In genomic region chrX:93069569-93070289, GRCm38 (mm10) we compare ENCODE assay signal across 8 mouse cellular contexts.
A peak's percentile ranks its signal among the peaks of the same experiment; 100 is the strongest.
DNase-seq lines count a peak whose midpoint lies in the region; ATAC-seq and TF ChIP-seq lines count a peak whose summit lies in the region.

No protein-coding gene starts in this region.

- WGBS in liver, embryonic 12.5 days (ENCODE audit: insufficient replicate concordance): 10% methylated on average over 13 of the region's 13 CpGs
- WGBS in intestine, postnatal 0 days: 16% methylated on average over 13 of the region's 13 CpGs
- WGBS in midbrain, embryonic 11.5 days: 14% methylated on average over 13 of the region's 13 CpGs

- H3K4me3 ChIP-seq in liver, embryonic 12.5 days: no peak overlapping the region
- H3K4me3 ChIP-seq in intestine, postnatal 0 days (ENCODE audit: low read depth, low read length): no peak overlapping the region
- no peak overlapping the region for H3K4me3 ChIP-seq in midbrain, embryonic 11.5 days (ENCODE audit: low read depth, low read length)

- no peaks in the 10 kb centered on the region for H3K9me3 ChIP-seq in liver, embryonic 12.5 days (replicated peaks)
- no peaks in the 10 kb centered on the region for H3K9me3 ChIP-seq in intestine, postnatal 0 days (ENCODE audit: control insufficient read depth)
- no peaks in the 10 kb centered on the region for H3K9me3 ChIP-seq in midbrain, embryonic 11.5 days (ENCODE audit: control insufficient read depth, low read length)

- TF ChIP-seq CTCF in intestine, postnatal 0 days (IDR thresholded peaks at IDR 0.05; ENCODE audit: low read depth): peak; percentile 76

- H3K36me3 ChIP-seq in liver, embryonic 12.5 days: no peaks in the 10 kb centered on the region
- H3K36me3 ChIP-seq in intestine, postnatal 0 days (ENCODE audit: control insufficient read depth, insufficient read depth): no peaks in the 10 kb centered on the region
- H3K36me3 ChIP-seq in midbrain, embryonic 11.5 days (ENCODE audit: control insufficient read depth, insufficient read depth, low read length): no peaks in the 10 kb centered on the region
- no peaks in the 10 kb centered on the region for H3K36me3 ChIP-seq in splenic B cell, adult 2 months (ENCODE audit: control insufficient read depth, insufficient read depth, low read length, poor library complexity, severe bottlenecking)

- intact Hi-C loops in left cerebral cortex, postnatal 14 days (cut with DNase I): loop anchor here (5.0 to 10.0 kb wide), 2 partner anchors 218 to 405 kb away; partner anchors contain the start of gene Arx

- no peaks in the 10 kb centered on the region for H3K27me3 ChIP-seq in liver, embryonic 12.5 days (replicated peaks)
- H3K27me3 ChIP-seq in intestine, postnatal 0 days (replicated peaks; ENCODE audit: control insufficient read depth, insufficient read depth, low read length): no peaks in the 10 kb centered on the region
- no peaks in the 10 kb centered on the region for H3K27me3 ChIP-seq in midbrain, embryonic 11.5 days (ENCODE audit: control insufficient read depth, insufficient read depth, low read length)
- H3K27me3 ChIP-seq in splenic B cell, adult 2 months (ENCODE audit: control insufficient read depth, insufficient read depth, low read length, poor library complexity, severe bottlenecking): no peaks in the 10 kb centered on the region

- H3K4me1 ChIP-seq in liver, embryonic 12.5 days: no peaks in the 10 kb centered on the region
- H3K4me1 ChIP-seq in intestine, postnatal 0 days (replicated peaks; ENCODE audit: control insufficient read depth, insufficient read depth, low read length): no peaks in the 10 kb centered on the region
- H3K4me1 ChIP-seq in midbrain, embryonic 11.5 days (ENCODE audit: control insufficient read depth, insufficient read depth, low read length): no peaks in the 10 kb centered on the region

- DNase-seq in liver: peak; percentile 34
- DNase-seq in cerebellum, postnatal 36 days: peak; percentile 27 to 44
- peak; percentile 5 to 13 for DNase-seq in gastrocnemius, adult 8-10 months (ENCODE audit: low spot score in 2 of 2)
- peak; percentile 75 to 78 for DNase-seq in left cerebral cortex, postnatal 14 days (ENCODE audit: low spot score in 2 of 2)
- peak; percentile 89 for DNase-seq in midbrain, embryonic 11.5 days (ENCODE audit: low spot score, missing footprints)
- peak; percentile 47 for DNase-seq in splenic B cell, adult 2 months (ENCODE audit: low read depth, low spot score)

- no peak overlapping the region for H3K4me2 ChIP-seq in liver, embryonic 12.5 days
- peak overlapping the region; percentile 48 for H3K4me2 ChIP-seq in intestine, postnatal 0 days (replicated peaks; ENCODE audit: low read depth)
- peak overlapping the region; percentile 23; the same call in 1 of the 2 replicates for H3K4me2 ChIP-seq in midbrain, embryonic 11.5 days

- H3K9ac ChIP-seq in liver, embryonic 12.5 days: no peak overlapping the region
- no peak overlapping the region for H3K9ac ChIP-seq in intestine, postnatal 0 days (ENCODE audit: low read depth, low read length)
- H3K9ac ChIP-seq in midbrain, embryonic 11.5 days (ENCODE audit: low read length): no peak overlapping the region

- no peak for ATAC-seq in liver, embryonic 12.5 days
- no peak for ATAC-seq in intestine, postnatal 0 days
- ATAC-seq in midbrain, embryonic 11.5 days (ENCODE audit: low FRiP score): 0 out of 2 replicates have a peak, but pooled peaks have one; percentile 38

- H3K27ac ChIP-seq in liver, embryonic 12.5 days: no peak overlapping the region
- no peak overlapping the region for H3K27ac ChIP-seq in intestine, postnatal 0 days (ENCODE audit: low read depth, low read length)
- no peak overlapping the region for H3K27ac ChIP-seq in midbrain, embryonic 11.5 days (ENCODE audit: low read depth, low read length)

Comparison
In these comparisons a context has a peak if more than half of its experiments do, and no peak if none do; other contexts are left out.
1. DNase-seq: peak in every context shown above with its lines; median percentile 89 in midbrain, embryonic 11.5 days; 76 in left cerebral cortex, postnatal 14 days; 47 in splenic B cell, adult 2 months; 36 in cerebellum, postnatal 36 days; 34 in liver; 9 in gastrocnemius, adult 8-10 months.